Mouse (Mus musculus): ENCODE data around the gene Gata5. TPM values are rescaled to one million over a fixed set of nuclear protein-coding genes. Genes with fewer than 3 reads are reported as not detected.

The Gata5 gene
- polyA plus RNA-seq, 1 experiment from 2014 or later = 1.9 TPM

DNA sequence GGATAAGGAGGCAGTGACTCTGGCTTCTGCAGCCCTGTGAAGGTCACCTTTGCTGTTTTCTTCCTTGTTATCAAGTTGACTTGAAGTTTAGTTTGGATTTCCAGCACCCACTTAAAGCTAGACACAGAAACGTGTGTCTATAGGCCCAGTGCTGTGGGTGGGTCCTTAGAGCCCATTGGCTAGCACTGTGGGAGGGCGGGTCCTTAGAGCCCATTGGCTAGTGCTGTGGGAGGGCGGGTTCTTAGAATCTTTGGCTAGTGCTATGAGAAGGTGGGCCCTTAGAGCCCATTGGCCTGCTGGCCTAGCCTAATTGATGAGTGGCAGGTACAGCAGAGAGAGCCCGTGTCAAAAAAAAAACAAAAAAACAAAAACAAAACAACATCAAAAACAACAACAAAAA is 14.3 kb downstream of the Gata5 start:
- peaks cover 13% of the 10 kb centered on the region for H3K4me1 ChIP-seq (replicated peaks; ENCODE audit: insufficient read depth, low read length)
- H3K4me3 ChIP-seq (replicated peaks; ENCODE audit: low read depth, low read length) = no peak overlapping the region
- no peak for ATAC-seq (replicated peaks; ENCODE audit: low FRiP score, low read depth)
- no peak overlapping the region for H3K4me2 ChIP-seq (ENCODE audit: low read length)
- no peak overlapping the region for H3K27ac ChIP-seq
- no peaks in the 10 kb centered on the region for H3K36me3 ChIP-seq (ENCODE audit: insufficient read depth, low read length)
- WGBS = 71% methylated on average over 4 of the region's 4 CpGs
- DNase-seq (ENCODE audit: low spot score) = no peak
- no peaks in the 10 kb centered on the region for H3K9me3 ChIP-seq (replicated peaks; ENCODE audit: low read length)
- H3K9ac ChIP-seq (ENCODE audit: low read depth, low read length) = no peak overlapping the region
- no peaks in the 10 kb centered on the region for H3K27me3 ChIP-seq (ENCODE audit: insufficient read depth, low read length)
- TF ChIP-seq CTCF (IDR thresholded peaks at IDR 0.05; ENCODE audit: low read depth) = no peak

DNA sequence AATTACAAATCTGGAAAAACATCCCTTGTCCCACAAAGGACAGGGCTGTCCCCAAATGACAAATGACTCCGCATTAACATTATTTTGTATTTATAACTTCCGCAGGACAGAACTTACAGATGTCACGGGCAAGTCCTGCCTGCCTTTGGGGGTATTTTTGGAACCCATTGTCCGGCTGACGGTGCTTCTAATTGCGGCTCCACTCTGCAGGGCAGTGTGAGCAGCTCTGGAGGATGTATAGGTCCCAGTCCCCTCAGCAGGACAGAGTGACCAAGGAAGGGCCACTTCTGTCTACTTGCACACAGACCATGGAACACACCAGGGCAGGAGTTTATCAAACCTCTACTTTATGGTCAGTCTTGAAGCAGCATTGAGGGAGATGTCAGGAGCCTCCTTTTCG is 16.9 kb downstream of the Gata5 start:
- Histone ChIP-seq H3K36me3 (ENCODE audit: insufficient read depth, low read length) (no peaks in the 10 kb centered on the region), H3K4me3 (replicated peaks; ENCODE audit: low read depth, low read length) (no peak overlapping the region), H3K4me2 (ENCODE audit: low read length) (no peak overlapping the region), H3K4me1 (replicated peaks; ENCODE audit: insufficient read depth, low read length) (peaks cover 10% of the 10 kb centered on the region; the same call in 1 of the 2 replicates), H3K27me3 (ENCODE audit: insufficient read depth, low read length) (no peaks in the 10 kb centered on the region), H3K27ac (no peak overlapping the region), H3K9ac (ENCODE audit: low read depth, low read length) (no peak overlapping the region), H3K9me3 (replicated peaks; ENCODE audit: low read length) (no peaks in the 10 kb centered on the region)
- TF ChIP-seq CTCF (IDR thresholded peaks at IDR 0.05; ENCODE audit: low read depth) = no peak
- peak; percentile 31 for DNase-seq (ENCODE audit: low spot score)
- WGBS = 56% methylated on average over 7 of the region's 7 CpGs
- no peak for ATAC-seq (replicated peaks; ENCODE audit: low FRiP score, low read depth)

DNA sequence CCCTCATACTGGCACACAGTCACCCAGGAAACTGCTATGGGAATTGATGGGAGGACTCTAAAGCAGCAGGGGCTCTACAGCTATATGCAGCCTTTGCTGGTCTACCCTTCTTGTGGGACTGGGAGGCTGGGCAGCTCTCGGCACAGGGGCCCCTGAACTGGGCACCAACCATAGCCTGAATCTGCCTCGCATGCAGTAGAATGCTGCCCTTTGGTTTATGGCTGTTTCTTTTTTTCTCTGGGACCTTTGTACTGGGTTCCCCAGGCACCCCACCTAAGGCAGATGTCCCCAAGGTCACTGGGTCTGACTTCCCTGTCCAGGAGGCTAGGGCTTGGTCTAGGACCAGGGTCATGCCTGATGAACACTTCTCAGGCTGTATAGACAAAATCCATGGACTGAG is 20.2 kb downstream of the Gata5 start:
- ATAC-seq (replicated peaks; ENCODE audit: low FRiP score, low read depth) (no peak), DNase-seq (ENCODE audit: low spot score) (no peak)
- no peaks in the 10 kb centered on the region for H3K9me3 ChIP-seq (replicated peaks; ENCODE audit: low read length)
- no peak overlapping the region for H3K9ac ChIP-seq (ENCODE audit: low read depth, low read length)
- peaks cover 5% of the 10 kb centered on the region; the same call in 1 of the 2 replicates for H3K4me1 ChIP-seq (replicated peaks; ENCODE audit: insufficient read depth, low read length)
- no peak overlapping the region for H3K4me2 ChIP-seq (ENCODE audit: low read length)
- WGBS = 95% methylated on average over 2 of the region's 2 CpGs
- no peaks in the 10 kb centered on the region for H3K36me3 ChIP-seq (ENCODE audit: insufficient read depth, low read length)
- no peak overlapping the region for H3K4me3 ChIP-seq (replicated peaks; ENCODE audit: low read depth, low read length)
- no peak for TF ChIP-seq CTCF (IDR thresholded peaks at IDR 0.05; ENCODE audit: low read depth)
- no peak overlapping the region for H3K27ac ChIP-seq
- no peaks in the 10 kb centered on the region for H3K27me3 ChIP-seq (ENCODE audit: insufficient read depth, low read length)

DNA sequence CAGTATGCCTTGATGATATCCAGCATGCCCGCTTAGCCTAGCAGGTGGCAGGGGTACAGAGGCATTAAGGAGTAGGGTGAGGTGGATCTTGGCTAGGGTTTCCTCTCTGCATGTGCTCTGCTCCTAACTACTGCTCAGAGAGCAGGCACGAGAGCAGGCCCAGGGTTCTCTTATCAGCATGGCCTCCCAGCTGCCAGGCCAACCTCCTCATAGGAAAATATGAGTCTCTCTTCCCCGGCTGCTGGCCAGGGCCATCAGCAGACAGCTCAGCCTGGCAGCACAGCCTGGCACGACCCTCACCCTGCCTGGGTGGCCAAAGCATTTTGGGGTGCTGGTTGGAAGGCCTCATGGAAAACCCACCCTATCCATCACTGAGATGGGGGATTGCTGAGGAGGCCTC is 23.4 kb downstream of the Gata5 start:
- TF ChIP-seq CTCF (IDR thresholded peaks at IDR 0.05; ENCODE audit: low read depth) = no peak
- H3K4me3 ChIP-seq (replicated peaks; ENCODE audit: low read depth, low read length) = no peak overlapping the region
- H3K4me1 ChIP-seq (replicated peaks; ENCODE audit: insufficient read depth, low read length) = no peaks in the 10 kb centered on the region
- no peak overlapping the region for H3K27ac ChIP-seq
- no peaks in the 10 kb centered on the region for H3K36me3 ChIP-seq (ENCODE audit: insufficient read depth, low read length)
- H3K9ac ChIP-seq (ENCODE audit: low read depth, low read length) = no peak overlapping the region
- H3K27me3 ChIP-seq (ENCODE audit: insufficient read depth, low read length) = no peaks in the 10 kb centered on the region
- ATAC-seq (replicated peaks; ENCODE audit: low FRiP score, low read depth) = no peak
- no peak overlapping the region for H3K4me2 ChIP-seq (ENCODE audit: low read length)
- no peak for DNase-seq (ENCODE audit: low spot score)
- WGBS = 83% methylated on average over 4 of the region's 4 CpGs
- H3K9me3 ChIP-seq (replicated peaks; ENCODE audit: low read length) = no peaks in the 10 kb centered on the region

DNA sequence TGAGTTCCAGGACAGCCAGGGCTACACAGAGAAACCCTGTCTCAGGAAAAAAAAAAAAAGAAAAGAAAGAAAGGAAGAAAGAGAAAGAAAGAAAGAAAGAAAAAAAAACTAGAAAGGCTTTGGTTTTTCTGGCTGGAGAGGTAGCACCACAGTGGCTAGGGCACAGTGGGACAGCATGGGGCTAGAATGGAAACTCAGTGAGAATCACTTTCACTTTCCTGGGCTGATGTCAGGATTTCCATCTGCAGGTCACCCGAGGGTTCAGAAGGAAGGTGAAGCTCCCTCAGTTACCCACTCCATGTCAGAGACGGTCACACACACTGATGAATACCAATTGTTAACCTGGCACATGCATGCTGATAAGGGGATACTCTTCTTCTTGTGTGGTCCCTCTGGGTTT is 26.8 kb downstream of the Gata5 start:
- Histone ChIP-seq H3K27me3 (ENCODE audit: insufficient read depth, low read length) (no peaks in the 10 kb centered on the region), H3K4me1 (replicated peaks; ENCODE audit: insufficient read depth, low read length) (no peaks in the 10 kb centered on the region), H3K4me2 (ENCODE audit: low read length) (no peak overlapping the region), H3K36me3 (ENCODE audit: insufficient read depth, low read length) (no peaks in the 10 kb centered on the region), H3K4me3 (replicated peaks; ENCODE audit: low read depth, low read length) (no peak overlapping the region), H3K9ac (ENCODE audit: low read depth, low read length) (no peak overlapping the region), H3K27ac (no peak overlapping the region), H3K9me3 (replicated peaks; ENCODE audit: low read length) (no peaks in the 10 kb centered on the region)
- 47% methylated on average over 2 of the region's 2 CpGs for WGBS
- no peak for TF ChIP-seq CTCF (IDR thresholded peaks at IDR 0.05; ENCODE audit: low read depth)
- ATAC-seq (replicated peaks; ENCODE audit: low FRiP score, low read depth) = no peak
- no peak for DNase-seq (ENCODE audit: low spot score)

DNA sequence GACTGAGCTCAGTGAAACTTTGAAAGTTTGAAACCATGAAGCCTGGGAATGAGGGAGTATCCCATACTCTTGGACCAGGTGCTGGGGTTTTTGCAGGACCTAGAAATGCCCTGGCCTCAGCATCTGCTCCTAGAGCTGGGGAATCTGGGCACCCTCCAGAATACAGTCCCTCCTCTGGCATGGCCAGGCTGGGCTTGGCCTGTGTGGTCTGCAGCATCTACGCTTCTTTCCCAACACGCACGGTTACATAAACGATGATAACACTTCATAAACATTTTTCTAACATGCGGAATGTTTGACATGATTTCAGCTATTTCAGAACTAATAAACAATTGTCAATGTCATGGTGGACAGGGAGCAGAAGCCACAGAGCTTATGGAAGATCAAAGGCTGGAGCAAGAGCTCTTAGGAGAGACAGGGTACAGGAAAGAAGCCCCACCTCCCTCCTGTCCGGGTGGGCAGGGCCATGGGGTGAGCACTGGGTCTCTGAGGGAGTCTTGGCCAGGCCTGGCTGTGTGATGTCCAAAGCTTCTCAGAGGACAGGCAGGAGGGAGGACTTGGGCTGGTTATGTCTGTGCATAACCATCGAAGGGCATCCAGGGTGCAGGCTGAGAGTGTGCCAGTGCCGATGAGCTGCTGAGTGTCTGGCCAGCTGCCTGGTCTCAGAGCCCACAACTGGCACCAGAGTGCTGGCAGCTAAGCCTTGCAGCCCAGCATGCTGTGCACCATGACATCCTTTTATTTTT is 27.9 kb downstream of the Gata5 start:
- no peak for TF ChIP-seq CTCF (IDR thresholded peaks at IDR 0.05; ENCODE audit: low read depth)
- 76% methylated on average over 8 of the region's 8 CpGs for WGBS
- no peak overlapping the region for H3K9ac ChIP-seq (ENCODE audit: low read depth, low read length)
- H3K27ac ChIP-seq = no peak overlapping the region
- DNase-seq (ENCODE audit: low spot score) = no peak
- no peaks in the 10 kb centered on the region for H3K4me1 ChIP-seq (replicated peaks; ENCODE audit: insufficient read depth, low read length)
- ATAC-seq (replicated peaks; ENCODE audit: low FRiP score, low read depth) = no peak
- no peaks in the 10 kb centered on the region for H3K27me3 ChIP-seq (ENCODE audit: insufficient read depth, low read length)
- H3K4me3 ChIP-seq (replicated peaks; ENCODE audit: low read depth, low read length) = no peak overlapping the region
- no peak overlapping the region for H3K4me2 ChIP-seq (ENCODE audit: low read length)
- H3K9me3 ChIP-seq (replicated peaks; ENCODE audit: low read length) = no peaks in the 10 kb centered on the region
- H3K36me3 ChIP-seq (ENCODE audit: insufficient read depth, low read length) = no peaks in the 10 kb centered on the region

DNA sequence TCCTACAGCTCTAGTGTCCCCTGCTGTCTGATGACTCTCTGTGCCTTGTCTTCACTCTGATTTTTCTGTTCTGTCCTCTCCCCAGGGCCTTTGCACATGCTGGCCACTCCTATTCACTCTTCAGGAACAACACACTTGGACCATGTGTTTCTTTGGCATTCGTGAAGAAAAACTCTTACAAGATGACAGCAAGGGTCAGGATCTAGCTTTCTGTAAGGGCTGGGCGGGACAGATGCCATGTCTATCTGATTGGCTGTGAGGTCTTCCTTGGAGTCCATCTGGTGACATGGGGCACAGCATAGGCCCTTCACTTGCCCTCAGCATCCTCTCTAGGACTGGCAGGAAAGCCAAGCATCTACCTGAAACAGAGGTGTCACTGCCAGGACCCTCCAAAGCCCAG is 28.5 kb downstream of the Gata5 start:
- Histone ChIP-seq H3K4me3 (replicated peaks; ENCODE audit: low read depth, low read length) (no peak overlapping the region), H3K4me1 (replicated peaks; ENCODE audit: insufficient read depth, low read length) (no peaks in the 10 kb centered on the region), H3K4me2 (ENCODE audit: low read length) (no peak overlapping the region), H3K9ac (ENCODE audit: low read depth, low read length) (no peak overlapping the region), H3K27me3 (ENCODE audit: insufficient read depth, low read length) (no peaks in the 10 kb centered on the region), H3K9me3 (replicated peaks; ENCODE audit: low read length) (no peaks in the 10 kb centered on the region), H3K27ac (no peak overlapping the region), H3K36me3 (ENCODE audit: insufficient read depth, low read length) (no peaks in the 10 kb centered on the region)
- DNase-seq (ENCODE audit: low spot score) (no peak), ATAC-seq (replicated peaks; ENCODE audit: low FRiP score, low read depth) (no peak)
- TF ChIP-seq CTCF (IDR thresholded peaks at IDR 0.05; ENCODE audit: low read depth) = no peak
- WGBS = 82% methylated on average over 2 of the region's 2 CpGs
